Mouse (Mus musculus) left cerebral cortex, postnatal 14 days (tissue): Measurements from ENCODE around the gene Slc29a1. TPM values are rescaled to one million over a fixed set of nuclear protein-coding genes. Genes with fewer than 3 reads are reported as not detected.

Source experiments
- DNase-seq, 2 experiments: peaks; one replicate each; pipeline ENCODE4 v3.0.0; 2021 to 2022; ENCODE audit warnings: low spot score in 2 of 2, mixed read lengths in 1 of 2
- intact Hi-C: fragments of 180-260 bp; cut with DNase I; formaldehyde crosslinking; loops from one replicate; pipeline ENCODE4 v1.15.1; 2025
- total RNA-seq, 2 experiments: library from RNA; stranded (reverse); gene quantifications; 2 replicates each; pipeline ENCODE4 v1.2.3; 2021

The Slc29a1 gene
- total RNA-seq, 2 experiments from 2014 or later: 21.0 to 24.4 TPM

GRCm38 (mm10) chr17:45544001-45544872, 55.2 kb downstream of the Slc29a1 start:
- intact Hi-C loops: no loop called here
- no peak for DNase-seq

GRCm38 (mm10) chr17:45543115-45543514, 56.3 kb downstream of the Slc29a1 start:
- intact Hi-C loops: no loop called here
- DNase-seq: no peak

- DNase-seq: no peak
- intact Hi-C loops: no loop called here
These were observed 56.7 kb downstream of the Slc29a1 start for GRCm38 (mm10) chr17:45542705-45543104.

GRCm38 (mm10) chr17:45542129-45542528, 57.3 kb downstream of the Slc29a1 start:
- intact Hi-C loops: no loop called here
- DNase-seq: no peak

GRCm38 (mm10) chr17:45539664-45540063, 59.7 kb downstream of the Slc29a1 start:
- no peak for DNase-seq
- intact Hi-C loops: no loop called here

GRCm38 (mm10) chr17:45538394-45538793, 61.0 kb downstream of the Slc29a1 start:
- intact Hi-C loops: no loop called here
- peak in 1 of 2 experiments; percentile 59 for DNase-seq

GRCm38 (mm10) chr17:45536264-45536663, 63.1 kb downstream of the Slc29a1 start:
- no peak for DNase-seq
- intact Hi-C loops: no loop called here

Other genes starting within 250 kb of the Slc29a1 start
- 10 to 100 TPM; 49.5 to 49.7 TPM for gene Cdc5l, start 165.9 kb downstream of the Slc29a1 start, total RNA-seq
- gene Spats1, start 124.2 kb downstream of the Slc29a1 start, total RNA-seq: 1 to 10 TPM; 4.9 to 6.0 TPM
- gene Aars2, start 92.8 kb downstream of the Slc29a1 start, total RNA-seq: 10 to 100 TPM; 23.0 to 24.4 TPM
- gene Tcte1, start 76.2 kb downstream of the Slc29a1 start, total RNA-seq: 1 to 10 TPM in 1 of 2 experiments, under 1 TPM in 1; 0.68 to 1.1 TPM
- 100 to 1,000 TPM; 114 to 120 TPM for gene Tmem151b, start 49.9 kb downstream of the Slc29a1 start, total RNA-seq
- 1 to 10 TPM; 1.8 to 2.0 TPM for gene Nfkbie, start 43.9 kb downstream of the Slc29a1 start, total RNA-seq
- 10 to 100 TPM; 41.6 to 46.1 TPM for gene Slc35b2, start 35.7 kb downstream of the Slc29a1 start, total RNA-seq
- 1,000 to 10,000 TPM; 1,454 to 1,586 TPM for gene Hsp90ab1, start 26.3 kb downstream of the Slc29a1 start, total RNA-seq
- gene Mymx, start 2.5 kb upstream of the Slc29a1 start, total RNA-seq: not detected
- gene Capn11, start 59.7 kb upstream of the Slc29a1 start, total RNA-seq: 1 to 10 TPM in 1 of 2 experiments, under 1 TPM in 1; 0.13 to 1.6 TPM
- 10 to 100 TPM; 42.9 to 46.3 TPM for gene Mrpl14, start 86.7 kb upstream of the Slc29a1 start, total RNA-seq
- gene Tmem63b, start 87.3 kb upstream of the Slc29a1 start, total RNA-seq: 100 to 1,000 TPM; 220 to 225 TPM
- gene 1600014C23Rik, start 134.2 kb upstream of the Slc29a1 start, total RNA-seq: under 1 TPM in 1 of 2 experiments, not detected in 1; 0.77 TPM